Mouse (Mus musculus): ENCODE measurements around the gene Itprid2.

Itprid2 gene

DNA sequence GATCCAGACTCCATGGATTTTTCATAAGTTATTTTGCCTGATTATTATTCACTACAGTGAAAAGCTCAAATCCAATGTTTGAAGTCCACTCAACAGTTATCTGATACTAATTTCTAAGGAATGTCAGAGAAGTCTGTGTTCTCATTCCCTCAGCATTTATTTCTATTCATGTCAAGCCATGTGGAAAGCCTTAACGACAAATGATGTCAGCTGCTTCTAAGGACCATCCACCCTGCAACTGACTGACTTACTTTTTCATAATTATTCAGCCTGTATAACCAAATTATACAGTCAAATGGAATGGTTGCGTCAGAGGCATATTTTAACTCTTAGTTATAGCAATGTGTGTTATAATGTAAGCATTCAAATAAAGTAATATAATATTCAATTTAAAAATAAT lies 80.8 kb downstream of the Itprid2 start:
- DNase-seq: no peak

GRCm38 (mm10) chr2:79717846-79718245 lies 82.7 kb downstream of the Itprid2 start:
- no peak for DNase-seq

- no peak for DNase-seq
These were observed 87.3 kb downstream of the Itprid2 start for GRCm38 (mm10) chr2:79722415-79722814.

Data from kidney, adult 8-10 months (tissue).